Comparison of ENCODE assay signal across 8 mouse cellular contexts in genomic region chr10:121364306-121364705, GRCm38 (mm10). TPM values are rescaled to one million over a fixed set of nuclear protein-coding genes. Genes with fewer than 3 reads are reported as not detected.
A peak's percentile ranks its signal among the peaks of the same experiment; 100 is the strongest.
DNase-seq lines count a peak whose midpoint lies in the region; ATAC-seq lines count a peak whose summit lies in the region.

No protein-coding gene starts in this region.

- H3K36me3 ChIP-seq in hindbrain, embryonic 16.5 days (ENCODE audit: control insufficient read depth, insufficient read depth, low read length) = no peaks in the 10 kb centered on the region
- H3K36me3 ChIP-seq in midbrain, embryonic 13.5 days = 0 out of 2 replicates have a peak, but pooled peaks cover 3% of the 10 kb centered on the region

- no peaks in the 10 kb centered on the region for H3K27me3 ChIP-seq in hindbrain, embryonic 16.5 days (replicated peaks; ENCODE audit: control insufficient read depth, insufficient read depth, low read length)
- no peaks in the 10 kb centered on the region for H3K27me3 ChIP-seq in midbrain, embryonic 13.5 days

- no peaks in the 10 kb centered on the region for H3K9me3 ChIP-seq in hindbrain, embryonic 16.5 days (ENCODE audit: control insufficient read depth, low read length)
- no peaks in the 10 kb centered on the region for H3K9me3 ChIP-seq in midbrain, embryonic 13.5 days

- DNase-seq in kidney, adult 8-10 months = peak; percentile 29 to 37
- DNase-seq in kidney, postnatal 14 days = no peak
- DNase-seq in cerebellum, adult 9-10 months = peak; percentile 37
- no peak for DNase-seq in c-Kit-positive CD71-positive TER-119-positive erythroid progenitor cells, embryonic 14.5 days (ENCODE audit: low spot score)
- no peak for DNase-seq in gastrocnemius, postnatal 4 days (ENCODE audit: low spot score in 2 of 2)
- DNase-seq in lung, postnatal 25 days (ENCODE audit: low spot score) = no peak

- H3K4me1 ChIP-seq in hindbrain, embryonic 16.5 days (ENCODE audit: control insufficient read depth, insufficient read depth, low read depth, low read length) = peaks cover 17% of the 10 kb centered on the region
- H3K4me1 ChIP-seq in midbrain, embryonic 13.5 days (replicated peaks) = peaks cover 21% of the 10 kb centered on the region

- H3K9ac ChIP-seq in hindbrain, embryonic 16.5 days (ENCODE audit: low read depth, low read length) = peak overlapping the region; percentile 95
- H3K9ac ChIP-seq in midbrain, embryonic 13.5 days (replicated peaks) = peak overlapping the region; percentile 91

- WGBS in hindbrain, embryonic 16.5 days = 23% methylated on average over 15 of the region's 15 CpGs
- whole genome bisulfite sequencing in midbrain, embryonic 13.5 days = 32% methylated on average over 15 of the region's 15 CpGs

- no peak overlapping the region; the same call in 1 of the 2 replicates for H3K27ac ChIP-seq in hindbrain, embryonic 16.5 days (ENCODE audit: low read depth, low read length)
- H3K27ac ChIP-seq in midbrain, embryonic 13.5 days = 0 out of 2 replicates have a peak overlapping the region, but pooled peaks have one; percentile 59

- H3K4me2 ChIP-seq in hindbrain, embryonic 16.5 days (ENCODE audit: low read length) = peak overlapping the region; percentile 87
- peak overlapping the region; percentile 84 for H3K4me2 ChIP-seq in midbrain, embryonic 13.5 days (replicated peaks)

- ATAC-seq in hindbrain, embryonic 16.5 days = peak; percentile 9; the same call in 1 of the 2 replicates
- ATAC-seq in midbrain, embryonic 13.5 days = 0 out of 2 replicates have a peak, but pooled peaks have one; percentile 19

- peak overlapping the region; percentile 99 for H3K4me3 ChIP-seq in hindbrain, embryonic 16.5 days (ENCODE audit: low read length)
- peak overlapping the region; percentile 93 for H3K4me3 ChIP-seq in midbrain, embryonic 13.5 days (replicated peaks)

RNA-seq across cellular contexts. Expression of gene Gns, which starts 0.6 kb away (rescaled TPM):
- 39.7 and 43.1 TPM in 2 replicates for polyA plus RNA-seq in hindbrain, embryonic 16.5 days (2015; fragmentation: Nextera tagmentation; extraction: Ambion mirVana)
- 33.9 and 36.9 TPM in 2 replicates for polyA plus RNA-seq in midbrain, embryonic 13.5 days (2015; fragmentation: Nextera tagmentation; extraction: Ambion mirVana)
- total RNA-seq in gastrocnemius, postnatal 4 days (2021) = 10 to 100 TPM; 67.9 to 68.9 TPM

RNA-seq across cellular contexts. Expression of gene Tbc1d30, which starts 13.2 kb away (rescaled TPM):
- 16.6 and 19.5 TPM in 2 replicates for polyA plus RNA-seq in hindbrain, embryonic 16.5 days (2015; fragmentation: Nextera tagmentation; extraction: Ambion mirVana)
- 9.2 TPM in 2 replicates for polyA plus RNA-seq in midbrain, embryonic 13.5 days (2015; fragmentation: Nextera tagmentation; extraction: Ambion mirVana)
- total RNA-seq in gastrocnemius, postnatal 4 days (2021) = 1 to 10 TPM in 1 of 2 experiments, under 1 TPM in 1; 0.83 to 1.2 TPM

Comparison
In these comparisons a context has a peak if more than half of its experiments do, and no peak if none do; other contexts are left out.
1. DNase-seq: peak in kidney, adult 8-10 months (2 of 2) and cerebellum, adult 9-10 months (single experiment); none in kidney, postnatal 14 days (single experiment), c-Kit-positive CD71-positive TER-119-positive erythroid progenitor cells, embryonic 14.5 days (single experiment), gastrocnemius, postnatal 4 days (0 of 2) and lung, postnatal 25 days (single experiment).